Mouse (Mus musculus): ENCODE data around the gene Fancd2os. TPM values are rescaled to one million over a fixed set of nuclear protein-coding genes. Genes with fewer than 3 reads are reported as not detected.

Fancd2os gene
- polyA plus RNA-seq, 1 experiment = not detected

DNA sequence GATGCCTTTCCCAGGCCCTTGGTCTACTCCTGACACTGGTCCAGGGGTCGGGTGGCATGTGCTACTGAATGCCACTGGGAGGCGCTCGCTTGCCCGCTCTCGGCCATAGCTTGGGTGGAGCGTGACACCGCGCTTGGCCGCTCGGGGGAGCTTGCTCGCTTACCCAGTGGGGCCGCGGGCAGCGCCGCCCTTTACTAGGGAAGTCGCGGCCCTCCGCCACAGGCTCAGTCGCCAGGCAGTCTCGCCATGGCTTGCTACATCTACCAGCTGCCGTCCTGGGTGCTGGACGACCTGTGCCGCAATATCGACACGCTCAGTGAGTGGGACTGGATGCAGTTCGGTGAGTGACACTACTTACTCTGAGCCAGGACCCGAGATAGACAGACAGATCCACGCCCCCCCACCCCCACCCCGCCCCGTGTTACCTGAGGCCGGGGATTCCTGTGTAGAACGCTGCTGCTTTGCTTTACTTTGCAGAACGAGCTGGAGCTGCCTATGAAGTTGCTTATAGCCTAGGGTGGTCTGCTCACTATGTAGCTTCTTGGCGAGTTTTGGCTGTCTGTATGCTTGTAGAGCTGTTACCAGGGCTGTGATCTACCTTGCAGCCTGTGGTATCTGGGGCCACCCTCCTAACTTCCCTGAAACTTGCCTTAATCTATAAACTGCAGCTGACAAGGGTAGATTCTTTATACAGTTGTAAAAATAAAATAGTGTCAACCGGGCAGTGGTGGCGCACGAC lies 38.0 kb upstream of the Fancd2os start, which contains the start of gene Irak2:
Irak2 (plus strand) TSS at position 166 of the 739 bp plus-strand sequence.
- peak within 1 kb of the TSS; percentile 49 for H3K27ac ChIP-seq (ENCODE audit: control insufficient read depth, insufficient read depth, low read depth, low read length, poor library complexity)

DNA sequence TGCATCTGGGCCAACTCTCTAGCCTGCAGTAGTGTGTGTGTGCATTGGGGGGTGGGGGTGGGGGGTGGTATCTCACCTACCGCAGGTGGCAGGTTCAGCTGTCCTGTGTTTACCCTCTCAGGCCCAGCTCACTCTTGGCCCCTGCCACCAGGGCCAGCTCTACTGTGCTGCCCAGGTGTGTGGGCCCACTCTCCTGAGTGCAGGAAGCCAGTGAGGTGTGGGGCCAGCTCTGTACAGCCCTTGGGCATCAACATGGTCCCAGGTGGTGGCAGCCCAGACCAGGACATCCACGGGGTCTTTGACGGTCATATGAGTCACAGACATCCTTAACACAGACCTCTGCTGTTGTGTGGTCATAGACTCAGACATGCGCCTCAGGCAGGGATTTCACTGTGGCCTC lies 32.3 kb upstream of the Fancd2os start:
- TF ChIP-seq POLR2A (IDR thresholded peaks at IDR 0.05; ENCODE audit: borderline replicate concordance, control insufficient read depth, low read depth, low read length) = no peak
- no peak for TF ChIP-seq CTCF (IDR thresholded peaks at IDR 0.05; ENCODE audit: control insufficient read depth, insufficient read depth, low read length)
- Histone ChIP-seq H3K4me1 (ENCODE audit: control insufficient read depth, insufficient read depth, low read length) (no peaks in the 10 kb centered on the region), H3K4me3 (replicated peaks; ENCODE audit: control insufficient read depth, low read depth, low read length) (no peak overlapping the region), H3K27ac (ENCODE audit: control insufficient read depth, insufficient read depth, low read depth, low read length, poor library complexity) (no peak overlapping the region)
- WGBS = 93% methylated on average over 4 of the region's 4 CpGs

More for the DNA sequence above, 38.0 kb upstream of the Fancd2os start, which contains the start of gene Irak2:
- Histone ChIP-seq H3K4me1 (ENCODE audit: control insufficient read depth, insufficient read depth, low read length) (no peaks in the 10 kb centered on the region; the same call in 1 of the 2 replicates), H3K4me3 (replicated peaks; ENCODE audit: control insufficient read depth, low read depth, low read length) (peak within 1 kb of the TSS; percentile 91)
- TF ChIP-seq POLR2A (IDR thresholded peaks at IDR 0.05; ENCODE audit: borderline replicate concordance, control insufficient read depth, low read depth, low read length) = peak; percentile 93
- peak; percentile 96 for TF ChIP-seq CTCF (IDR thresholded peaks at IDR 0.05; ENCODE audit: control insufficient read depth, insufficient read depth, low read length)
- WGBS = 3% methylated on average over 37 of the region's 37 CpGs

DNA sequence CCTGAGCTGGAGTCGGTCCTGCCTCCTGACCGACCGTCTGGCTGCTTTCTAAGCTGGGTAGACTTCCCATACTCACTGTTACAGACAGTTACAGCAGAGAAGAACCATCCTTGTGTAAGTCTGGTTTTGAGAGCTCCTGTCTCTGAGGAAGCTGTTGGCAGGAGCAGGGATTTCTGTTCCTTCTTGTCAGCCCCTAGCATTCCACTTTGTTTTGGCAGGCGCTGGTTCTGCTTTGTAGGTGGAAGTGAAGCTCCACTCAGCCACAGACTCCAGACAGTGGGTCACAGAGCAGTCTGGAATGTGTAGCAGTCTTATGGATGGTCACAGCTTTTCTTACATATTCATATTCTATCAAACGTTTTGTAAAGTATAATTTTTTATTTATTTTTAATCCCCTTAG lies 29.8 kb upstream of the Fancd2os start:
- no peak overlapping the region for H3K27ac ChIP-seq (ENCODE audit: control insufficient read depth, insufficient read depth, low read depth, low read length, poor library complexity)
- no peak overlapping the region for H3K4me3 ChIP-seq (replicated peaks; ENCODE audit: control insufficient read depth, low read depth, low read length)
- 71% methylated on average over 5 of the region's 5 CpGs for WGBS
- H3K4me1 ChIP-seq (ENCODE audit: control insufficient read depth, insufficient read depth, low read length) = no peaks in the 10 kb centered on the region; the same call in 1 of the 2 replicates
- TF ChIP-seq CTCF (IDR thresholded peaks at IDR 0.05; ENCODE audit: control insufficient read depth, insufficient read depth, low read length) (no peak), POLR2A (IDR thresholded peaks at IDR 0.05; ENCODE audit: borderline replicate concordance, control insufficient read depth, low read depth, low read length) (no peak)

DNA sequence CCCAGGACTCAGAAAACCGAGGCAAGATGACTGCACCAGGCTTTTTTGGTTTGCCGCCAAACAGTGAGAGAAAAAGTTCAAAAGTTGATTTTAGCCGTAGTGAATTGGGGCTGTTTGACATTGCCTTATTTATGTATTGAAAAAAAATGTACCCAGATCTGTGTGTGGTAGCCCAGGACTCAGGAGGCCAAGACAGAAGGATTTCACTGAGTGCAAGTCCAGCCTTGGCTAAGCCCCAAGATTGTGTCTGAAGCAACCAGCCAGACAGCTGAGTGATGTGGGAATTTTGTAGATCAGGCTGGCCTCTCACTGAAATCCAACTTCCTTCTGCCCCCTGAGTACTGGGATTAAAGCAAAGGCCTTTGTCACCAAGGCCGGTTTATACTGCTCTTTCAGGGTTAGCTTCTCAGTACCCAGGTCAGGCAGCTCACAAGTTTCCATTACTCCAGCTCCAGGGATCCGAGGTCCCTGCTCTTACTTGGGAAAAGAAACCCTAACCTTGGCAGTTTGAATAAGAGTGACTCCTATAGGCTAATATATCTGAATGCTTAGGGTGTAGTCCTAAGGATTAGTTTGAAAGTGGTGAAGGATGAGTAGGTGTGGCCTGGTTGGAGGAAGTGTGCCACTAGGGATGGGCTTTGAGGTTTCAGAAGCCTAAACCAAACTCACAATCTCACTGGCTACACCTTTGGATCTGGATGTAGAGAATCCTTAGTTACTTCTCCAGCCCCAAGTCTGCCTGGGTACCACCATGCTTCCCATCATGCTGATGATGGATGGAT lies 24.7 kb upstream of the Fancd2os start:
- Histone ChIP-seq H3K4me3 (replicated peaks; ENCODE audit: control insufficient read depth, low read depth, low read length) (no peak overlapping the region), H3K27ac (ENCODE audit: control insufficient read depth, insufficient read depth, low read depth, low read length, poor library complexity) (no peak overlapping the region), H3K4me1 (ENCODE audit: control insufficient read depth, insufficient read depth, low read length) (no peaks in the 10 kb centered on the region; the same call in 1 of the 2 replicates)
- WGBS = 63% methylated on average over 5 of the region's 5 CpGs
- TF ChIP-seq CTCF (IDR thresholded peaks at IDR 0.05; ENCODE audit: control insufficient read depth, insufficient read depth, low read length) (no peak), POLR2A (IDR thresholded peaks at IDR 0.05; ENCODE audit: borderline replicate concordance, control insufficient read depth, low read depth, low read length) (no peak)

DNA sequence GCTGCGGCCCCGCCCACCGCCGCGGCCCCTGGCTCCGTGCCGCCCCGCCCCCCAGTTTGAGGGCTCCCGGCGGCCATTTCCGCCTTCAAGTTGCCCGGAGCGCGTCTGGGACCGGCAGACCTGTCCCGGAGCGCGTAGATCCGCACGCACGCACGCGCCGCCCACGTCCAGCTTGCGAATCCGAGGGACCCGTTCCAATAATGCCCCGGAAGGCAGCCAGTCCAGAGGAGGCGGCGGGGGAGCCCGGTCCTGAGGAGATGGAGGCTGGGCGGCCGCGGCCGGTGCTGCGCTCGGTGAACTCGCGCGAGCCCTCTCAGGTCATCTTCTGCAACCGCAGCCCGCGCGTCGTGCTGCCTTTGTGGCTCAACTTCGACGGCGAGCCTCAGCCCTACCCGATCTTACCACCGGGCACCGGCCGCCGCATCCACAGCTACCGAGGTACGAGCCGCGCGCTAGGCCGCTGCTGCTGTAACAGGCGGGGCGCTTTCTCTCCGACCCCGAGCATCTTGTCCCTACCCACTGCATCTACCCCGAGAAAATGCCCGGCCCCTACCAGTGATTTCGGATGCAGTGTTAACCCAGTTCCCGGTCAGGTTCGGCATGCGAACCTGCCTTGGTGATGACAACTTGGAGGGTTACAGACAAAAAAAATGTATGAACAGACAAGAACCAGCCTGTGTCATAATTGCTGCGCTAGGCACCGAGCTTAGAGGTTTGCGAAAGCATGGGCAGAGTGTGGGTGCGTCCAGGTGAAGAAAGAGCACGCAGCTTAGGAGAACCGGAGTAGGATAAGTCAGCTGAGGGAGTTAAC lies 23.6 kb upstream of the Fancd2os start, which contains the start of gene Vhl:
Vhl (plus strand) TSS at position 19 of the 811 bp plus-strand sequence.
- peak; percentile 73; the same call in 1 of the 2 replicates for TF ChIP-seq POLR2A (IDR thresholded peaks at IDR 0.05; ENCODE audit: borderline replicate concordance, control insufficient read depth, low read depth, low read length)
- TF ChIP-seq CTCF (IDR thresholded peaks at IDR 0.05; ENCODE audit: control insufficient read depth, insufficient read depth, low read length) = no peak
- Histone ChIP-seq H3K4me1 (ENCODE audit: control insufficient read depth, insufficient read depth, low read length) (no peaks in the 10 kb centered on the region; the same call in 1 of the 2 replicates), H3K27ac (ENCODE audit: control insufficient read depth, insufficient read depth, low read depth, low read length, poor library complexity) (peak within 1 kb of the TSS; percentile 94), H3K4me3 (replicated peaks; ENCODE audit: control insufficient read depth, low read depth, low read length) (peak within 1 kb of the TSS; percentile 81)
- WGBS = 1% methylated on average over 76 of the region's 76 CpGs

DNA sequence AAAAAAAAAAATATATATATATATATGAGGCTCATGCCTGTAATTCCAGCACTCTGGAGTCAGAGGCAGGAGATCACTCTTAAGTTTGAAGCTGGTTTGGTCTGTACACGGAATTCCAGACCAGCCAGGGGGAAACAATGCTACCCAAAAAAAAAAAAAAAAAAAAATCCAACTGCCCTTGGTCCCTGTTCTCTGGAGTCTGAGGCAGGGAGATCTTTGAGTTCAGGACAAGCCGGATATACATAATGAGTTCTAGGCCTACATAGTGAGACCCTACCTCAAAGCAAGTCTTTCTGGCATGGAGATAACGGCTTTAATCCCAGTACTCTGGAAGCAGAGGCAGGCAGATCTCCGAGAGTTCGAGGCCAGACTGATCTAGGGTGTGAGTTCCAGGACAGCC lies 22.9 kb upstream of the Fancd2os start:
- no peak for TF ChIP-seq POLR2A (IDR thresholded peaks at IDR 0.05; ENCODE audit: borderline replicate concordance, control insufficient read depth, low read depth, low read length)
- TF ChIP-seq CTCF (IDR thresholded peaks at IDR 0.05; ENCODE audit: control insufficient read depth, insufficient read depth, low read length) = no peak
- WGBS = 38% methylated on average over 5 of the region's 5 CpGs
- Histone ChIP-seq H3K27ac (ENCODE audit: control insufficient read depth, insufficient read depth, low read depth, low read length, poor library complexity) (no peak overlapping the region; the same call in 1 of the 2 replicates), H3K4me1 (ENCODE audit: control insufficient read depth, insufficient read depth, low read length) (no peaks in the 10 kb centered on the region; the same call in 1 of the 2 replicates), H3K4me3 (replicated peaks; ENCODE audit: control insufficient read depth, low read depth, low read length) (peak overlapping the region; percentile 81)

DNA sequence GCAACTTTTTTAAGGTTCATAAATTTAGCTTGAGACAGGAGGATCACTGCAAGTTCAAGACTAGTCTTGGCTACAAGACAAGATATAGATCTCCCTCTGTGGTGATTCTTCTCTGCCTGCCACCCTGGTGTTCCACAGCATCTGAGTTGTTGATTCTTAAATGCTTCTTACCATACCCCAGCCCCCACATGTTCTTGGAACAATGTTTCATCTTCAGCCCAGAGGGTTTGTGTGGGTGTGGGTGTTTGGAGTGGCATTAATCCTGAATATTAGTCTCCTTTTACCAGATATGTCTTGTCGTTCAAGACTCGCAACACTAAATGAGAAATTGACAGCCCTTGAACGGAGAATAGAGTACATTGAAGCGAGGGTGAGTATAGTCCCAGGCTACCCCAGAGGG lies 15.0 kb upstream of the Fancd2os start:
- no peak overlapping the region for H3K4me3 ChIP-seq (replicated peaks; ENCODE audit: control insufficient read depth, low read depth, low read length)
- no peak for TF ChIP-seq CTCF (IDR thresholded peaks at IDR 0.05; ENCODE audit: control insufficient read depth, insufficient read depth, low read length)
- no peak for TF ChIP-seq POLR2A (IDR thresholded peaks at IDR 0.05; ENCODE audit: borderline replicate concordance, control insufficient read depth, low read depth, low read length)
- no peaks in the 10 kb centered on the region for H3K4me1 ChIP-seq (ENCODE audit: control insufficient read depth, insufficient read depth, low read length)
- WGBS = 91% methylated on average over 4 of the region's 4 CpGs
- H3K27ac ChIP-seq (ENCODE audit: control insufficient read depth, insufficient read depth, low read depth, low read length, poor library complexity) = no peak overlapping the region

Measured in bone marrow, adult 2 months (tissue).